In genomic region chr2:154943101-154943500, GRCm38 (mm10) we compare ENCODE assay signal across 8 mouse cellular contexts. TPM values are rescaled to one million over a fixed set of nuclear protein-coding genes. Genes with fewer than 3 reads are reported as not detected.
DNase-seq lines count a peak whose midpoint lies in the region; ATAC-seq and TF ChIP-seq lines count a peak whose summit lies in the region.

No protein-coding gene starts in this region.

- no peaks in the 10 kb centered on the region for H3K9me3 ChIP-seq in ES-E14 (ENCODE audit: control insufficient read depth, insufficient read depth, low read depth, low read length)
- no peaks in the 10 kb centered on the region for H3K9me3 ChIP-seq in forebrain, embryonic 14.5 days (replicated peaks; ENCODE audit: control insufficient read depth, low read length)
- H3K9me3 ChIP-seq in liver, embryonic 16.5 days (replicated peaks; ENCODE audit: control insufficient read depth, low read length) = no peaks in the 10 kb centered on the region

- no peaks in the 10 kb centered on the region for H3K36me3 ChIP-seq in ES-E14 (ENCODE audit: control insufficient read depth, insufficient read depth, low read length, poor library complexity, severe bottlenecking)
- no peaks in the 10 kb centered on the region for H3K36me3 ChIP-seq in forebrain, embryonic 14.5 days (ENCODE audit: control insufficient read depth, insufficient read depth, low read length)
- no peaks in the 10 kb centered on the region for H3K36me3 ChIP-seq in liver, embryonic 16.5 days (ENCODE audit: control insufficient read depth, insufficient read depth)

- ATAC-seq in forebrain, embryonic 14.5 days = 0 out of 2 replicates have a peak, but pooled peaks have one; percentile 37
- no peak for ATAC-seq in liver, embryonic 16.5 days (ENCODE audit: low read depth)
- ATAC-seq in neutrophil, adult 5-6 weeks (ENCODE audit: extremely low read depth, insufficient number of reproducible peaks, low FRiP score, poor library complexity, severe bottlenecking) = peak; percentile 36; the same call in 1 of the 2 replicates

- no peak overlapping the region for H3K9ac ChIP-seq in ES-E14 (ENCODE audit: insufficient read depth, low read depth, low read length, poor library complexity, severe bottlenecking)
- no peak overlapping the region for H3K9ac ChIP-seq in forebrain, embryonic 14.5 days (ENCODE audit: low read length)
- H3K9ac ChIP-seq in liver, embryonic 16.5 days (ENCODE audit: low read depth, low read length) = no peak overlapping the region

- no peak overlapping the region for H3K4me3 ChIP-seq in ES-E14 (ENCODE audit: insufficient read depth in 1 of 2, low read depth in 1 of 2, low read length in 2 of 2, poor library complexity in 1 of 2, severe bottlenecking in 1 of 2)
- no peak overlapping the region for H3K4me3 ChIP-seq in forebrain, embryonic 14.5 days (ENCODE audit: low read depth, low read length)
- peak overlapping the region; percentile 31 for H3K4me3 ChIP-seq in liver, embryonic 16.5 days (ENCODE audit: low read depth, low read length)

- 9% methylated on average over 11 of the region's 11 CpGs for WGBS in forebrain, embryonic 14.5 days
- 12% methylated on average over 11 of the region's 11 CpGs for whole genome bisulfite sequencing in liver, embryonic 16.5 days (ENCODE audit: insufficient replicate concordance)

- DNase-seq in ES-E14 (ENCODE audit: low read depth, low spot score) = peak; percentile 42
- peak; percentile 72 for DNase-seq in cerebellum, adult 11 months
- DNase-seq in forebrain, embryonic 14.5 days (ENCODE audit: low spot score) = peak; percentile 65
- DNase-seq in heart, postnatal 10 days = peak; percentile 85 to 91
- DNase-seq in layer of hippocampus, adult 11-12 months (ENCODE audit: low spot score) = peak; percentile 83
- peak; percentile 69 for DNase-seq in testis, postnatal 14 days (ENCODE audit: low spot score)

- peak overlapping the region; percentile 25; the same call in 1 of the 2 replicates for H3K4me2 ChIP-seq in forebrain, embryonic 14.5 days (ENCODE audit: low read length)
- peak overlapping the region; percentile 47 for H3K4me2 ChIP-seq in liver, embryonic 16.5 days (ENCODE audit: low read depth, low read length)

- in situ Hi-C loops in ES-E14 (cut with MboI; ENCODE audit: low sequenced_read_pairs in 2 of 2, unreplicated experiment in 2 of 2) = loop anchor here (10.0 to 25.0 kb wide), 2 partner anchors 231 to 238 kb away; no protein-coding TSS in a partner anchor

- H3K4me1 ChIP-seq in ES-E14 (ENCODE audit: control insufficient read depth in 2 of 2, insufficient read depth in 2 of 2, low read length in 2 of 2, poor library complexity in 1 of 2) = peaks cover 0 to 1% of the 10 kb centered on the region in 2 experiments; a peak in 1 of 4 replicates
- no peaks in the 10 kb centered on the region for H3K4me1 ChIP-seq in forebrain, embryonic 14.5 days (ENCODE audit: control insufficient read depth, insufficient read depth, low read length)
- H3K4me1 ChIP-seq in liver, embryonic 16.5 days (ENCODE audit: control insufficient read depth, low read depth, low read length) = no peaks in the 10 kb centered on the region

- intact Hi-C loops in heart, postnatal 10 days (cut with DNase I) = loop anchor here (1.0 to 5.0 kb wide), 4 partner anchors 86 to 531 kb away; no protein-coding TSS in a partner anchor

- H3K27me3 ChIP-seq in forebrain, embryonic 14.5 days (replicated peaks; ENCODE audit: control insufficient read depth, insufficient read depth, low read length) = no peaks in the 10 kb centered on the region
- no peaks in the 10 kb centered on the region for H3K27me3 ChIP-seq in liver, embryonic 16.5 days (ENCODE audit: control insufficient read depth, insufficient read depth, low read depth, low read length)

- no peak overlapping the region for H3K27ac ChIP-seq in ES-E14 (ENCODE audit: insufficient read depth, low read depth, low read length, poor library complexity, severe bottlenecking)
- no peak overlapping the region for H3K27ac ChIP-seq in forebrain, embryonic 14.5 days (ENCODE audit: low read depth, low read length)
- no peak overlapping the region for H3K27ac ChIP-seq in liver, embryonic 16.5 days (ENCODE audit: low read length)

TF ChIP-seq in ES-E14, 5 proteins besides CTCF, POLR2A, EP300 and RAD21:
- TF ChIP-seq MAFK (IDR thresholded peaks at IDR 0.05; ENCODE audit: insufficient read depth, low read depth, low read length) (no peak), ZC3H11A (IDR thresholded peaks at IDR 0.05; ENCODE audit: borderline replicate concordance, low read depth, low read length) (peak; percentile 74)

RNA-seq across cellular contexts. Expression of gene Eif2s2, which starts 50.4 kb away (rescaled TPM):
- 140 and 229 TPM in 2 replicates for total RNA-seq in ES-E14 (2012; rRNA removed)
- 80.6 and 82.0 TPM in 2 replicates for polyA plus RNA-seq in forebrain, embryonic 14.5 days (2014; fragmentation: Nextera tagmentation; extraction: Ambion mirVana)
- total RNA-seq in heart, postnatal 10 days (2021) = 10 to 100 TPM; 69.8 to 70.5 TPM
- polyA plus RNA-seq in liver, embryonic 16.5 days (2015; fragmentation: Nextera tagmentation; extraction: Ambion mirVana) = 52.8 and 61.4 TPM in 2 replicates
- total RNA-seq in neutrophil, adult 5-6 weeks (2017) = 71.1 and 75.9 TPM in 2 replicates
